Mouse (Mus musculus): ENCODE data around the gene Mpc2. TPM values are rescaled to one million over a fixed set of nuclear protein-coding genes. Genes with fewer than 3 reads are reported as not detected.

Mpc2 gene
- polyA plus RNA-seq, 1 experiment from 2014 or later, result 169 TPM

DNA sequence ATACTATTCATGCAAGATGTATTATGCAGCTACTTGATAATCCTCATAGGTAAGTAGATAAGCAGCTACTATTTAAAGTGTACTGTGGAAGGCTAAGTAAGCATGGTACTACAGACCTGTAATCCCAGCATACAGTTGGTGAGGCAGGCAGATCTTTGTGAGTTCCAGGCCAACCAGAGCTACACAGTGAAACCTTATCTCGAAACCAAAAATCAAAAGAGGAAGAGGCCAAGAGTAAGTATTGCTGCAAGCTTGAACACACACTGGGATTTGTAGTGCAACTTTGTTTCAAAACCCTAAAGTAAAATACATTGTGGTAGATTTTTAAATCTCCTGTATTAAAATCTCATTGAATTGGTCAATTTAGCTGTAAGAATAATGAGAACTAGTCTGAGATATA, 11.1 kb downstream of the Mpc2 start:
- H3K9ac ChIP-seq (ENCODE audit: low read depth, low read length), result no peak overlapping the region
- no peak overlapping the region for H3K4me3 ChIP-seq (ENCODE audit: low read depth, low read length)
- WGBS, result 92% methylated on average over 1 of the region's 1 CpGs
- no peaks in the 10 kb centered on the region for H3K9me3 ChIP-seq (ENCODE audit: control insufficient read depth, low read length)
- DNase-seq (ENCODE audit: low spot score), result no peak
- no peaks in the 10 kb centered on the region for H3K27me3 ChIP-seq (replicated peaks; ENCODE audit: control insufficient read depth, insufficient read depth, low read length)
- no peak overlapping the region for H3K27ac ChIP-seq (replicated peaks; ENCODE audit: low read depth, low read length)
- H3K4me2 ChIP-seq (ENCODE audit: low read depth, low read length), result no peak overlapping the region
- H3K4me1 ChIP-seq (ENCODE audit: control insufficient read depth, insufficient read depth, low read length), result no peaks in the 10 kb centered on the region; the same call in 1 of the 2 replicates
- ATAC-seq (ENCODE audit: low read depth), result no peak
- no peaks in the 10 kb centered on the region for H3K36me3 ChIP-seq (ENCODE audit: control insufficient read depth, insufficient read depth, low read length)

DNA sequence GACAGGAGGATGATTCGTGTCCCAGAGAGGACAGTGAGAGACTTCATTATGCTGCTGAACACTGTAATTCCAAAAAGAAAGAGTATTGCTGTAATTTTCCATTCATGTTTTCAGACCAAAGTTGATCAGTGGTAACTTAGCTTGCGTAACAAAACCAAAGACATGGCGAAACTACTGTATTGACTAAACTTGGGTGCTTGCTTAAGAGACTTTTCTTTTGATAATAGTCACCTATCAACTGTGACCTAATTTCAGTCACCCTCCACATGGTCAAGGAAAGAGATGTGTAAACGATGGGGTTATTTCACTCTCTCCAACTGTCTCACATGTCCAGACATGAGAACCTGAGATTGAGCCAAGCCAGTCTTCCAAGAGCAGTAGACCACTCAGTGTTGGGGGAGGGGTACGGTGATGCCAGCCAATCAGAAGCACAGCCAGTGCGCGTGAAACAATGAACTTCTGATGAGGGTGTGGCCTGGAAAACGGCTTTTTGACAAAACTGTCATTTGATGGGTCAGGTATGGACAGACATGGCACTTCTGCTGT, 24.3 kb downstream of the Mpc2 start, which contains the start of gene Adcy10:
Gene Adcy10 (plus strand): TSS at position 496 of the 546 bp plus-strand sequence.
- Histone ChIP-seq H3K27ac (replicated peaks; ENCODE audit: low read depth, low read length) (no peak within 1 kb of the TSS), H3K27me3 (replicated peaks; ENCODE audit: control insufficient read depth, insufficient read depth, low read length) (no peaks in the 10 kb centered on the region), H3K9me3 (ENCODE audit: control insufficient read depth, low read length) (no peaks in the 10 kb centered on the region), H3K4me1 (ENCODE audit: control insufficient read depth, insufficient read depth, low read length) (no peaks in the 10 kb centered on the region), H3K4me2 (ENCODE audit: low read depth, low read length) (no peak within 1 kb of the TSS), H3K4me3 (ENCODE audit: low read depth, low read length) (no peak within 1 kb of the TSS), H3K36me3 (ENCODE audit: control insufficient read depth, insufficient read depth, low read length) (peaks cover 20% of the 10 kb centered on the region), H3K9ac (ENCODE audit: low read depth, low read length) (no peak within 1 kb of the TSS)
- DNase-seq (ENCODE audit: low spot score) (no peak), ATAC-seq (ENCODE audit: low read depth) (no peak)
- 90% methylated on average over 8 of the region's 8 CpGs for WGBS

DNA sequence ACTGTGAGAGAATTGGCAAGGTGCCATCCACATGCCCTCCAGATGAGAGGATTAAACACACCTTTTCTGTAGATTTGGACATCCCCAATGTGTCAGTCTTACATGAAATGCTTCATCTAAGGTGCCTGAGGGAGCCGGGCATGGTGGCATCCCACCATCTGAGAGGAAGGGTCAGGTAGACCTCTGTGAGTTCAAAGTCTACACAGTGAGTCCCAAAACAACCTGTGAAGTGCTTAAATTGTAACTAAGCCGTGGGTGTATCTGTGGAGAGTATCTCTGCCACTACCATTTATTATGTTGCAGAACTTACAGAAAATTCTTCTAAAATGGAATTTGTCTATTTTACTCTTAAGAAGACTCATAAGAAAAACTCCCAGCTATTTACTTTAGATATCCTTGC, 25.7 kb downstream of the Mpc2 start:
- DNase-seq (ENCODE audit: low spot score) (no peak), ATAC-seq (ENCODE audit: low read depth) (no peak)
- Histone ChIP-seq H3K27ac (replicated peaks; ENCODE audit: low read depth, low read length) (no peak overlapping the region), H3K27me3 (replicated peaks; ENCODE audit: control insufficient read depth, insufficient read depth, low read length) (no peaks in the 10 kb centered on the region), H3K9ac (ENCODE audit: low read depth, low read length) (no peak overlapping the region), H3K4me3 (ENCODE audit: low read depth, low read length) (no peak overlapping the region), H3K4me1 (ENCODE audit: control insufficient read depth, insufficient read depth, low read length) (no peaks in the 10 kb centered on the region), H3K36me3 (ENCODE audit: control insufficient read depth, insufficient read depth, low read length) (peaks cover 15% of the 10 kb centered on the region), H3K9me3 (ENCODE audit: control insufficient read depth, low read length) (no peaks in the 10 kb centered on the region), H3K4me2 (ENCODE audit: low read depth, low read length) (no peak overlapping the region)
- WGBS, result 82% methylated on average over 2 of the region's 2 CpGs

DNA sequence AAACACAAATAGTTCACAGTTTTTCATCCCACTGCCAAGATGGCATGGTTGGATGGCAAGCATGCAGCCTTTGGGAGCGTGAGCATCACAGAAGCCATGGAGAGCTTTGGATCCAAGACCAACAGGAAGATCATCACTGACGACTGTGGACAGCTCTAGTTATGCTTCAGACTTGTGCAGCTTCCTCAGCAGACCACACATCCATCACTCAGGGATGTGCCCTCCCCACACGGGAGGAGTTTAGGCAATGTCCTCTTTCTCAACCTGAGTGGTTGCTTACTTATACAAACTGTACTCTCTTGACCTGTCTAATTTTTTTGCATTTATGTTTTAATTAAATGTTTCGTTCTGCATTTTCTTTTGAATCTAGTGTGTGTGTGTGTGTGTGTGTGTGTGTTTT, 28.8 kb downstream of the Mpc2 start:
- DNase-seq (ENCODE audit: low spot score) (no peak), ATAC-seq (ENCODE audit: low read depth) (no peak)
- no peaks in the 10 kb centered on the region for H3K4me1 ChIP-seq (ENCODE audit: control insufficient read depth, insufficient read depth, low read length)
- H3K27ac ChIP-seq (replicated peaks; ENCODE audit: low read depth, low read length), result no peak overlapping the region
- 0 out of 2 replicates have a peak, but pooled peaks cover 6% of the 10 kb centered on the region for H3K36me3 ChIP-seq (ENCODE audit: control insufficient read depth, insufficient read depth, low read length)
- no peak overlapping the region for H3K4me2 ChIP-seq (ENCODE audit: low read depth, low read length)
- no peak overlapping the region for H3K9ac ChIP-seq (ENCODE audit: low read depth, low read length)
- no peaks in the 10 kb centered on the region for H3K9me3 ChIP-seq (ENCODE audit: control insufficient read depth, low read length)
- H3K27me3 ChIP-seq (replicated peaks; ENCODE audit: control insufficient read depth, insufficient read depth, low read length), result no peaks in the 10 kb centered on the region
- no peak overlapping the region for H3K4me3 ChIP-seq (ENCODE audit: low read depth, low read length)
- 87% methylated on average over 4 of the region's 4 CpGs for WGBS

DNA sequence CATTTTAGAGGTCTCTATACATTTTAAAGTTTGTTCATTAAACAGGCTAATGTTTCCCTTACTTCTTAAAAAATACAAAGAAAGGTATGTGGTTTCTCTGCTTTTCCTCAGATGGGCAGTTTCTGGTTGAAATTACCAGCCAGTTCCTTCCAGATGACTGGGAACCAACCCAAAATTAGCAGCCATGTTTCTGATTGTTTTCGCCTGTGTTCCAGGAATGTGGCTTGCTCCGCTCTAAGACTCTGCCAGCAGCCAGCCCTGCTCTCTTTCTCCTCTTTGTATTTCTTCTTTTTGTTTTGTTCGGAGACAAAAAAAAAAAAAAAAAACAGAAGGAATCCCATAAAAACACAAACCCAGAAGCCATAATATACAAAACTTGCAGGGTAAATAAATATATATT, 38.4 kb downstream of the Mpc2 start:
- H3K27me3 ChIP-seq (replicated peaks; ENCODE audit: control insufficient read depth, insufficient read depth, low read length), result no peaks in the 10 kb centered on the region
- DNase-seq (ENCODE audit: low spot score) (peak; percentile 82), ATAC-seq (ENCODE audit: low read depth) (peak; percentile 65; the same call in 1 of the 2 replicates)
- no peaks in the 10 kb centered on the region for H3K36me3 ChIP-seq (ENCODE audit: control insufficient read depth, insufficient read depth, low read length)
- no peaks in the 10 kb centered on the region for H3K9me3 ChIP-seq (ENCODE audit: control insufficient read depth, low read length)
- no peak overlapping the region for H3K4me2 ChIP-seq (ENCODE audit: low read depth, low read length)
- H3K27ac ChIP-seq (replicated peaks; ENCODE audit: low read depth, low read length), result peak overlapping the region; percentile 22; the same call in 1 of the 2 replicates
- H3K4me1 ChIP-seq (ENCODE audit: control insufficient read depth, insufficient read depth, low read length), result peaks cover 4% of the 10 kb centered on the region; the same call in 1 of the 2 replicates
- no peak overlapping the region for H3K9ac ChIP-seq (ENCODE audit: low read depth, low read length)
- 27% methylated on average over 3 of the region's 3 CpGs for WGBS
- no peak overlapping the region for H3K4me3 ChIP-seq (ENCODE audit: low read depth, low read length)

DNA sequence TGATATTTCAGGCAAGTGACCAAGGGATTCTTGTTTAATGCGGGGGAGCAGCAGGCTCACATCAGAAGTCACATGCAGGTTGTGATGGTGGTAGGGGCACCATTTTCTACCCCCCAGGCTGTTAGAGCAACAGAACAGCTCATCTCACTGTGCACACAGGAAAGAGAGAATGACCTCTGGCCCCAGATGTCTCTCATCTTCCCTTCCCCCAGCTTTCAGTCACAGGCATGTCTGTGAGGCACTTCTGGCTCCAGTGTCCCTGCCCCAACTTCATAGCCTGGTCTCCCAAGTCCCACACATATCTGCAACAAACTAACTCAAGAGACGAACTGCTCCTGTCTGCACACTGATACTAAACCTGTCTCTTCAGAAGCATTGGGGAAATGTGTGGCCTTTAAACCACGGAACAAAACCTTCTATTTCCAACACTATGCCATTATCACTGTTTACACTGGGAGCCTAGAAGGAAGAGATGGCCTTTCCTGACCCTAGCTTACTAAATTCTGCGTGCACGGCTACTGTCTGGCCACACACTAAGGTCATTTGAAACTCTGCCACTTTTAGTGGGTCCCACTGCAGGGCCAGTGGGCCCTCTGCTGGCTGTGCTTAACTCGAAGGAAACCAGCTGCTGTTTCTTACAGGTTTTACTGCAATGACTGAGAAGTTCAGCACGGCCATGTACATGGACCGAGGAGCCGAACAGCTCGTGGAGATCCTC, 43.0 kb downstream of the Mpc2 start:
- Histone ChIP-seq H3K27me3 (replicated peaks; ENCODE audit: control insufficient read depth, insufficient read depth, low read length) (no peaks in the 10 kb centered on the region), H3K4me1 (ENCODE audit: control insufficient read depth, insufficient read depth, low read length) (peaks cover under 1% of the 10 kb centered on the region; the same call in 1 of the 2 replicates), H3K4me3 (ENCODE audit: low read depth, low read length) (no peak overlapping the region), H3K9me3 (ENCODE audit: control insufficient read depth, low read length) (no peaks in the 10 kb centered on the region), H3K36me3 (ENCODE audit: control insufficient read depth, insufficient read depth, low read length) (no peaks in the 10 kb centered on the region), H3K4me2 (ENCODE audit: low read depth, low read length) (no peak overlapping the region), H3K9ac (ENCODE audit: low read depth, low read length) (no peak overlapping the region), H3K27ac (replicated peaks; ENCODE audit: low read depth, low read length) (no peak overlapping the region)
- whole genome bisulfite sequencing, result 36% methylated on average over 10 of the region's 10 CpGs
- DNase-seq (ENCODE audit: low spot score) (peak; percentile 48), ATAC-seq (ENCODE audit: low read depth) (no peak)

DNA sequence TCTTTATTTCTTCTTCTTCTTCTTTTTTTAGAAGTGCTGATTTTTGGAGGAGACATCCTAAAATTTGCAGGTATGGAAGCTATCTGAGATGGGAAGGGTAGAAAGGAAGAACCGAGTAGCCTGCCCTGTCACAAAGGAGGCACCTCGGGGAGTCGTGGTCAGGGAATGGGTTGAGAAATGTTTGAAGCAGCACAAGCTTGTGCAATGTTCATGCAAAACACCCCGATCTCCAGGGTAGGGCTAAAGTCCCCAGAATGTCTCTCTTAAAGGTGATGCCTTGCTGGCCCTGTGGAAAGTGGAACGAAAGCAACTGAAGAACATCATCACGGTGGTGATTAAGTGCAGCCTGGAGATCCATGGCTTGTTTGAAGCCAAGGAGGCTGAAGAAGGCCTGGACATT, 45.9 kb downstream of the Mpc2 start:
- H3K27me3 ChIP-seq (replicated peaks; ENCODE audit: control insufficient read depth, insufficient read depth, low read length), result no peaks in the 10 kb centered on the region
- no peaks in the 10 kb centered on the region for H3K9me3 ChIP-seq (ENCODE audit: control insufficient read depth, low read length)
- no peak for ATAC-seq (ENCODE audit: low read depth)
- WGBS, result 86% methylated on average over 6 of the region's 6 CpGs
- DNase-seq (ENCODE audit: low spot score), result no peak
- no peaks in the 10 kb centered on the region for H3K4me1 ChIP-seq (ENCODE audit: control insufficient read depth, insufficient read depth, low read length)
- no peak overlapping the region for H3K9ac ChIP-seq (ENCODE audit: low read depth, low read length)
- no peak overlapping the region for H3K4me3 ChIP-seq (ENCODE audit: low read depth, low read length)
- no peaks in the 10 kb centered on the region for H3K36me3 ChIP-seq (ENCODE audit: control insufficient read depth, insufficient read depth, low read length)
- no peak overlapping the region for H3K27ac ChIP-seq (replicated peaks; ENCODE audit: low read depth, low read length)
- no peak overlapping the region for H3K4me2 ChIP-seq (ENCODE audit: low read depth, low read length)

DNA sequence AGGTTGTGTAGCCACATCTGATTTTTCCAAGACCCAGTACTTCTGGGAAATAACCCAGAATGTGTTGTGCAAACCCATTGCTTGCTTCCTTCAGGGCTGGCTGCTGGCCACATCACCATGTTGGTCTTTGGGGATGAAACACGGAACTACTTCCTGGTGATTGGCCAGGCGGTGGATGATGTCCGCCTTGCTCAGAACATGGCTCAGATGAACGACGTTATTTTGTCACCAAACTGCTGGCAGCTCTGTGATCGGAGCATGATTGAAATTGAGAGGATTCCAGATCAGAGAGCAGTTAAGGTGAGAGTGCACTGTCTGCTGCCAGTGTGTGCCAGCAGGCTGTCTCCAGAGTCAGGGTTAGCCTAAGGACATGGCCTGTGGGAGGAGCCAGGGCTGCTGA, 49.7 kb downstream of the Mpc2 start:
- Histone ChIP-seq H3K4me2 (ENCODE audit: low read depth, low read length) (no peak overlapping the region), H3K9me3 (ENCODE audit: control insufficient read depth, low read length) (no peaks in the 10 kb centered on the region), H3K4me3 (ENCODE audit: low read depth, low read length) (no peak overlapping the region), H3K27ac (replicated peaks; ENCODE audit: low read depth, low read length) (no peak overlapping the region), H3K36me3 (ENCODE audit: control insufficient read depth, insufficient read depth, low read length) (no peaks in the 10 kb centered on the region), H3K9ac (ENCODE audit: low read depth, low read length) (no peak overlapping the region), H3K4me1 (ENCODE audit: control insufficient read depth, insufficient read depth, low read length) (no peaks in the 10 kb centered on the region), H3K27me3 (replicated peaks; ENCODE audit: control insufficient read depth, insufficient read depth, low read length) (no peaks in the 10 kb centered on the region)
- ATAC-seq (ENCODE audit: low read depth), result no peak
- DNase-seq (ENCODE audit: low spot score), result no peak
- 81% methylated on average over 6 of the region's 6 CpGs for WGBS

DNA sequence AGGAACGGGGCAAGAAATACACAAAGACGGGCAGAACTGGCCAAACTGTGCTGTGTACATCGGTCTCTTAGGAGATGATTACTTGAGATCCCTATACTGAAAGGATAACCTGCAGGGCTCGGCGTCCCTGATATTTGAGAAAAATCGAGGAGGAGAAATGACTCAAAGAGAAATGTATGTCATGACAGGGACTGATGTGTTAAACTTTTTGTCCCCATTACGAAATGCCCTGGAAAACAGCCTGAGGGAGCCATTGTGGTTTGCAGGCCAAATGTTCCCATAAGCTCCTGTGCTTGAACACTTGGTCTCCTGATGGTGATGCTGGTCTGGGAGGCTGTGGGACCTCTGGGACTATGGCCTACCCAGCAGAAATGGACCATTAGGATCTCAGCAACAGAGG, 60.3 kb downstream of the Mpc2 start:
- H3K9ac ChIP-seq (ENCODE audit: low read depth, low read length), result no peak overlapping the region
- no peak overlapping the region for H3K27ac ChIP-seq (replicated peaks; ENCODE audit: low read depth, low read length)
- ATAC-seq (ENCODE audit: low read depth), result no peak

More for the DNA sequence above, 60.3 kb downstream of the Mpc2 start:
- Histone ChIP-seq H3K4me1 (ENCODE audit: control insufficient read depth, insufficient read depth, low read length) (no peaks in the 10 kb centered on the region), H3K9me3 (ENCODE audit: control insufficient read depth, low read length) (no peaks in the 10 kb centered on the region), H3K4me3 (ENCODE audit: low read depth, low read length) (no peak overlapping the region), H3K27me3 (replicated peaks; ENCODE audit: control insufficient read depth, insufficient read depth, low read length) (no peaks in the 10 kb centered on the region), H3K36me3 (ENCODE audit: control insufficient read depth, insufficient read depth, low read length) (no peaks in the 10 kb centered on the region), H3K4me2 (ENCODE audit: low read depth, low read length) (no peak overlapping the region)
- 85% methylated on average over 7 of the region's 7 CpGs for WGBS
- DNase-seq (ENCODE audit: low spot score), result no peak

All from embryonic facial prominence, embryonic 14.5 days (tissue).